Mouse (Mus musculus) gastrocnemius, adult 2 months (tissue): ENCODE results near the gene St7l. TPM values are rescaled to one million over a fixed set of nuclear protein-coding genes. Genes with fewer than 3 reads are reported as not detected.

Experiments
- DNase-seq: peaks from one replicate; pipeline ENCODE4 v3.0.0; 2022
- H3K27ac ChIP-seq: fragments of 200-600 bp; 2 replicates; pipeline ENCODE4 v1.8.1; 2022; ENCODE audit warnings: mild to moderate bottlenecking
- H3K4me3 ChIP-seq: fragments of 200-600 bp; 2 replicates; pipeline ENCODE4 v1.8.1; 2022; ENCODE audit warnings: mild to moderate bottlenecking, moderate library complexity
- CTCF ChIP-seq: fragments of 200-600 bp; IDR thresholded peaks from 2 replicates; pipeline ENCODE4 v1.8.1; 2022; ENCODE audit warnings: antibody characterized with exemption, mild to moderate bottlenecking, moderate library complexity
- intact Hi-C: fragments of 180-260 bp; cut with DNase I; formaldehyde crosslinking; loops from one replicate; pipeline ENCODE4 v1.15.1; 2025
- long read RNA-seq, 2 experiments: library from polyadenylated mRNA; stranded (forward); transcript quantifications; one replicate each; pipeline ENCODE4 v2.0.0; 2021
- total RNA-seq, 2 experiments: library from RNA; stranded (reverse); gene quantifications; 2 replicates each; pipeline ENCODE4 v1.2.3; 2021

Gene St7l
- 10 to 100 TPM; 23.3 to 23.4 TPM for total RNA-seq
- long read RNA-seq, experiment 1, full-length matches to known transcripts = 13 of 34 reads
- long read RNA-seq, experiment 1, partial matches to known transcripts = 16 of 34 reads
- long read RNA-seq, experiment 1, other reads (novel, unspliced or antisense) = 5 of 34 reads
- long read RNA-seq, experiment 2, full-length matches to known transcripts = 10 of 37 reads
- long read RNA-seq, experiment 2, partial matches to known transcripts = 24 of 37 reads
- long read RNA-seq, experiment 2, other reads (novel, unspliced or antisense) = 3 of 37 reads

- TF ChIP-seq CTCF = peak; percentile 16; the same call in 1 of the 2 replicates
- intact Hi-C loops = loop anchor here (1.0 to 5.0 kb wide), 3 partner anchors 17 to 193 kb away; partner anchors contain the start of genes Fam19a3 and Ppm1j
- peak; percentile 95 for DNase-seq
- peak within 1 kb of the TSS; percentile 94 for H3K4me3 ChIP-seq
- H3K27ac ChIP-seq = peak within 1 kb of the TSS; percentile 95
Measured at GRCm38 (mm10) chr3:104863786-104864650, at the start of gene St7l, which contains the start of gene Capza1. Gene St7l (plus strand): TSS chr3:104864005. Gene Capza1 (minus strand): TSS chr3:104864505.

GRCm38 (mm10) chr3:104814746-104815145, 49.1 kb upstream of the St7l start:
- no peak for DNase-seq
- TF ChIP-seq CTCF = no peak
- no peak overlapping the region for H3K4me3 ChIP-seq
- intact Hi-C loops = loop anchor here (5.0 kb wide), 1 partner anchor 32 kb away; the partner anchor contains the start of genes Fam19a3 and Ppm1j
- H3K27ac ChIP-seq = no peak overlapping the region

- no peak overlapping the region for H3K4me3 ChIP-seq
- no peak for TF ChIP-seq CTCF
- H3K27ac ChIP-seq = no peak overlapping the region
- DNase-seq = no peak
- intact Hi-C loops = loop anchor here (5.0 kb wide), 1 partner anchor 33 kb away; the partner anchor contains the start of genes Fam19a3 and Ppm1j
Measured at GRCm38 (mm10) chr3:104815346-104815745, 48.5 kb upstream of the St7l start.

GRCm38 (mm10) chr3:104816130-104816529, 47.7 kb upstream of the St7l start:
- H3K27ac ChIP-seq = no peak overlapping the region
- H3K4me3 ChIP-seq = no peak overlapping the region
- intact Hi-C loops = loop anchor here (5.0 kb wide), 1 partner anchor 34 kb away; the partner anchor contains the start of genes Fam19a3 and Ppm1j
- no peak for TF ChIP-seq CTCF
- no peak for DNase-seq

- DNase-seq = peak; percentile 68
- peak overlapping the region; percentile 96 for H3K4me3 ChIP-seq
- intact Hi-C loops = loop anchor here (5.0 kb wide), 1 partner anchor 35 kb away; the partner anchor contains the start of genes Fam19a3 and Ppm1j
- H3K27ac ChIP-seq = peak overlapping the region; percentile 83
- no peak for TF ChIP-seq CTCF
Measured at GRCm38 (mm10) chr3:104817481-104817990, 46.3 kb upstream of the St7l start.

GRCm38 (mm10) chr3:104817991-104818748, 45.6 kb upstream of the St7l start, which contains the start of gene Mov10:
Gene Mov10 (minus strand): TSS chr3:104818563.
- Histone ChIP-seq H3K27ac (peak within 1 kb of the TSS; percentile 83), H3K4me3 (peak within 1 kb of the TSS; percentile 96)
- peak; percentile 76 for DNase-seq
- intact Hi-C loops = loop anchor here (5.0 kb wide), 1 partner anchor 36 kb away; the partner anchor contains the start of genes Fam19a3 and Ppm1j
- TF ChIP-seq CTCF = no peak

- intact Hi-C loops = loop anchor here (5.0 kb wide), 1 partner anchor 36 kb away; the partner anchor contains the start of genes Fam19a3 and Ppm1j
- no peak for DNase-seq
- Histone ChIP-seq H3K4me3 (peak overlapping the region; percentile 96), H3K27ac (peak overlapping the region; percentile 83)
- no peak for TF ChIP-seq CTCF
Measured at GRCm38 (mm10) chr3:104818749-104819134, 45.1 kb upstream of the St7l start.

GRCm38 (mm10) chr3:104820426-104820825, 43.4 kb upstream of the St7l start:
- TF ChIP-seq CTCF = no peak
- Histone ChIP-seq H3K4me3 (no peak overlapping the region), H3K27ac (no peak overlapping the region)
- DNase-seq = no peak
- intact Hi-C loops = no loop called here

GRCm38 (mm10) chr3:104822413-104822812, 41.4 kb upstream of the St7l start:
- DNase-seq = no peak
- Histone ChIP-seq H3K27ac (no peak overlapping the region), H3K4me3 (no peak overlapping the region)
- TF ChIP-seq CTCF = no peak
- intact Hi-C loops = no loop called here

DNA sequence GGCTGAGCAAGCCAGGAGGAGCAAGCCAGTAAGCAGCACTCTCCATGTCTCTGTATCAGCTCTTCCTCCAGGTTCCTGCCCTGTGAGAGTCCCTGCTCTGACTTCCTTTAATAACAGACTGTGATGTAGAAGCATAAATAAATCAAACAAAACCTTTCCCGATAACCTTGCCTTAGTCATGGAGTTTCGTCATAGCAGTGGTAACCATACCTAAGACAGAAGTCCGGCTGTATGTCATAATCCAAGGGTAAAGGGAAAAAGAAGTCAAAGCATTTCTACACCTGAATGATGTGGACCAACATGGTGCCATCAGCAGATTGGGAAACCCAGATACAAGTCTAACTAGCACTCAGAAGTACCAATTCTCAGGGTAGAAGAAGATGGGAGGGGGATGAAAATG, 28.0 kb upstream of the St7l start:
- H3K4me3 ChIP-seq = no peak overlapping the region
- no peak for DNase-seq
- intact Hi-C loops = no loop called here
- no peak overlapping the region for H3K27ac ChIP-seq
- TF ChIP-seq CTCF = no peak

- DNase-seq = no peak
- no peak for TF ChIP-seq CTCF
- no peak overlapping the region for H3K27ac ChIP-seq
- H3K4me3 ChIP-seq = no peak overlapping the region
- intact Hi-C loops = no loop called here
Measured at GRCm38 (mm10) chr3:104841049-104841448, 22.8 kb upstream of the St7l start.
